Mouse (Mus musculus): ENCODE measurements at regions not wholly inside any gene's neighbourhood (a gene's known extent, or its start where the extent isn't known, plus 50 kb on each side); places are given as distances from the start of the nearest gene placed in this dataset.
"Not testable (repeated sequence)": the region's sequence is repeated elsewhere in the genome, so short reads cannot be mapped to it uniquely, and the experiment has no call there.

GRCm38 (mm10) chr12:98144464-98144863 is 114.8 kb downstream of the Galc start:
- DNase-seq (ENCODE audit: low spot score in 2 of 2) = no peak

GRCm38 (mm10) chr12:98143170-98143569 is 116.1 kb downstream of the Galc start:
- no peak for DNase-seq (ENCODE audit: low spot score in 2 of 2)

GRCm38 (mm10) chr12:98139906-98140305 is 119.4 kb downstream of the Galc start:
- not testable (repeated sequence) for DNase-seq (ENCODE audit: low spot score in 2 of 2)

GRCm38 (mm10) chr12:98131276-98131675 is 128.0 kb downstream of the Galc start:
- DNase-seq (ENCODE audit: low spot score in 2 of 2) = no peak

DNA sequence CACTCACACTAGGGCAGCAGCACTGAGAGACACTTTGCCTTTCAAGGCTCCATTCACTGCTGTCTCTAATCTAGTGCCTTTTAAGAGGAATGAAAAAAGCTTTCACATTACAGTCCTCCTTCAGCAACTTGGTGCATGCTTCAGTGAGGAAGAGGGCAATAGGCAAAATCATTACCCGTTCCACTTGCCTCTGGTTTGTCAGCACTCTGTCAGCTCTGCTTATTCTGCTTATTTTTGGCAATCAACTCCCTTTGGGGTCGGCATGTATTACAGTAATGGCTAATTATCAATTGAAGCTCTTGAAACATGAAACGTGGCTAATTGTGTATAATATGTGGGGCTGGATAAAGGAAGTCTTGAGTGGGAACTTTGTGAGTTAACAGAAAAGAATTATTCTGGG is 135.7 kb downstream of the Galc start:
- no peak for DNase-seq (ENCODE audit: low spot score in 2 of 2)

- no peak for DNase-seq (ENCODE audit: low spot score in 2 of 2)
Observed at GRCm38 (mm10) chr12:98108039-98108438, 151.2 kb downstream of the Galc start.

DNA sequence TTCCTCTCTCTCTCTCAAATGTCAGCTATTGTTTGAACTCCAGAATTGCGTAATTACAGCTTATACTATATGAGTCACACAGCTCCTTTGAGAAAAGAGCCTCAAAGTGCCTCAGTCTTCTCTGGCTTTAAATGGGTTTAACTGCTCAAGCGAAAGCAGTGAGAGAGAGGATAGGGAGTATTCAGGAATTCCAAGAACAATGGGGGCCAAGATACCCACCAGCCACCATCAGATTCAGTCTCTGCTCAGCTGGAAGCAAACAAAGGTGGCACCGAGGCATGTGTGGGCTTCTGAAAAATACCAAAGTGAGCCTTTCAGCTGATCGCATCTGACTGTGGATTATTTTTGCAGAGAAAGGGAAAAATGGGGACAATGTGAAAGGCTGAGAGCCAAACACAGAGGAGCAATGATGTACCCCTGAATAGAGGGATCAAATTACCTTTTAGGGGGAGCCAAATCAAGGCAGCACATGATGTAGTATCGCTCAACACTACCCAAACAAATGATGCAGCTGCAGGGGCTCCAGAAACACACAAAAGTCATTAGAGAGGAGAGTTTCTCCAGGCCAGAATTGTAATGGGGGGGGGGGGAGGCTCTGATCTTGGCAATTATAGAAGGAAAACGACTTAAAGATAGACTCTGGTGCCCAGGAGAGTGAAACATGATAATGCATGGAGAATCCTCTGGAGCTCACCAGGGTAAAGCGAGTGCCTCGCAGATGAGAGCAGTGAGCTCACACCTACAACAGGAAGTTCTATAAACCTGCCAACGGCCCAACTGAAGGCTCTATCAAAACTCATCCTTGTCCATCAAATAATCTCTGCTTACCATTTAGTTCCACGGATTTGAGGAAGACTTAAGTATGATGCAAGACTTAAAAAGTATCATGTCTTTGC is 152.2 kb downstream of the Galc start:
- DNase-seq (ENCODE audit: low spot score in 2 of 2) = peak; percentile 8 to 13

GRCm38 (mm10) chr12:98106151-98106788 is 153.0 kb downstream of the Galc start:
- peak; percentile 13 to 36 for DNase-seq (ENCODE audit: low spot score in 2 of 2)

- no peak for DNase-seq (ENCODE audit: low spot score in 2 of 2)
Observed at GRCm38 (mm10) chr12:98105749-98106148, 153.5 kb downstream of the Galc start.

DNA sequence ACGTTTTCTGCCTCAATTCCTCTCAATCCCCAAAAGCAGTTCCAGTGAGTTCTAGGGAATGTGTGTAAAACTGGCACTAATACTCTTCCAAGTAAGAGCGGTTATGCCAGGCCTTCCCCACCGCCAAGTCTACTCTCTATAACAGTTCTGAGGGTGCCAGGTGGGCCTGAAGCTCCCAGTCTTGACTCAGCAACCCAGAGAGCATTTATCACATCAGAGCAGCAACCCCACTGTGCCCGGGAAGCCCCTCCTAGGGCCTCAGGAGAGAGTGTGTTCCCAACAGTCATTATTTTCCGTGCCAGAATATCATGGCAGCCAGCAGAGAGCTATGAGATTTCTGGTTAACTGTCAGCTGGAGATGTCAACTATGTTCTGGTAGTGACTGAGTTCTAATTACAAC is 169.1 kb downstream of the Galc start:
- DNase-seq (ENCODE audit: low spot score in 2 of 2) = peak in 1 of 2 experiments; percentile 22

- no peak for DNase-seq (ENCODE audit: low spot score in 2 of 2)
Observed at GRCm38 (mm10) chr12:98078351-98078750, 180.9 kb downstream of the Galc start.

DNA sequence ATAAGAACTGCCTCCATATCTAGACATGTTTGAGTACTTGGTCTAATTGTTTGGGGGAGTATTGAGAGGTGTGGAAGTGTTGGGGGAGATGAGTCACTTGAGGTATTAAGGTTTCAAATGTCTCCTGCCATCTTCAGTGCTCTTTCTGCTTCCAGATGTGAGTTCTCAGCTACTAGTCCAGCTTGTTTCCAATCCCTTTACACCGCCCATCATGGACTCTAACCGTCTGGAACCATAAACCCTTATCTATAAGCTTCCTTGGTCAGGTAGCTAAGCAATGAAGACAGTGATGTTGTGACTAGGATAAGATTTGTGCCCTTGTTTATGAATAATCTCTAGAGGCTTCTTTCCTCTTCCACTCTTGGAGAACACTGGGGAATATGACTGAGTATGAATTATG is 183.7 kb downstream of the Galc start:
- DNase-seq (ENCODE audit: low spot score in 2 of 2) = no peak

- DNase-seq (ENCODE audit: low spot score in 2 of 2) = no peak
Observed at GRCm38 (mm10) chr12:98069110-98069509, 190.1 kb downstream of the Galc start.

- DNase-seq (ENCODE audit: low spot score in 2 of 2) = no peak
Observed at GRCm38 (mm10) chr12:98059419-98060180, 199.7 kb downstream of the Galc start.

- no peak for DNase-seq (ENCODE audit: low spot score in 2 of 2)
Observed at GRCm38 (mm10) chr12:98058977-98059376, 200.3 kb downstream of the Galc start.

DNA sequence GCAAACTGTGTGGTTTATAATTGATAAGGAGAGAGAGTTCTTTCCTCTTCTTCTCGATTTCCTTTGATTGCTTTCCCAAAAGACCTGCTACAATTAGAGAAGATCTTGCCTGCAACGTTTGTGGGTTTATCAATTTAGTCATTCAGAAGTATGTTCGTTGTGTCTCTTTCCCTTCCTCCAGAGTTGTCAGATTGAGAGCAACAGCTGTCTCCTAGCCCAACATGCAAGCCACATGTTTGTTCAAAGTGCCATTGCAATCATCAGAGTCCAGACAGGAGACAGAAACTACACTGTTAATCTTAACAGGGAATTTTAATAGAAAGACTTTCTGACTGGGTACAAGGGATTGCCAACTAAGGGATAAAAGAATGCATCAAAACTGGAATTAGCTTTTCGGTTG is 208.3 kb downstream of the Galc start:
- DNase-seq (ENCODE audit: low spot score in 2 of 2) = no peak

GRCm38 (mm10) chr12:98050500-98050899 is 208.8 kb downstream of the Galc start:
- DNase-seq (ENCODE audit: low spot score in 2 of 2) = no peak

DNA sequence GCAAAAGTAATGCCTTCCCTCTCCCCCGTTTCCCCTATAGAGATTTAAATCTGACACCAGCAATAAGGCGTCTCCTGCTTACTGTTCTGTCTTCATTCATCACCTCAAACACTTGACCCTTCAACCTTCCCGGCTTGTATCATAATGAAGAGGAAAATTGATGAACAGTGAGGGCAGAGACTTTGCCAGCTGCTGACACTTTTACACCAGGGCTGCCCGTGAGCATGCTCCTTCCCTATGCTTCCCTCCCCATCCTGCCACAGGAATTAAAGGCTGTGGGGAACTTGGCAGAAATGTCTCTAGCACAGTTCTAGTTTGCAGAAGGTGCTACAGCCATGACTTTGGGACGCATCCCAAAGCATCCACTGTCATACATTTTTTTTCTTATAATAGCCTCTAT is 209.2 kb downstream of the Galc start:
- no peak for DNase-seq (ENCODE audit: low spot score in 2 of 2)

- DNase-seq (ENCODE audit: low spot score in 2 of 2) = no peak
Observed at GRCm38 (mm10) chr12:98047765-98048164, 211.5 kb downstream of the Galc start.

- DNase-seq (ENCODE audit: low spot score in 2 of 2) = peak; percentile 34 to 87
Observed at GRCm38 (mm10) chr12:98046459-98047440, 212.5 kb downstream of the Galc start.

Data from layer of hippocampus, postnatal 14 days (tissue).